In genomic region chr14:52565606-52566005, GRCm38 (mm10) we compare ENCODE assay signal across 31 mouse cellular contexts.
DNase-seq lines count a peak whose midpoint lies in the region; ATAC-seq and TF ChIP-seq lines count a peak whose summit lies in the region.
"Had no signal": no experiment of that assay in that cellular context is flagged by ENCODE, and none has a peak within 500 bp of the region (broad histone marks: within the 10 kb centered on the region; RNA-seq: fewer than 3 reads in every experiment).

No protein-coding gene starts in this region.

- no peaks in the 10 kb centered on the region for H3K36me3 ChIP-seq in CH12.LX (replicated peaks in 1 of 2; ENCODE audit: control insufficient read depth in 1 of 2, insufficient read depth in 1 of 2, low read length in 1 of 2)
- H3K36me3 ChIP-seq in forebrain, postnatal 0 days (ENCODE audit: insufficient read depth): no peaks in the 10 kb centered on the region
- H3K36me3 ChIP-seq: embryonic facial prominence, embryonic 10.5 days; embryonic facial prominence, embryonic 13.5 days; G1E; heart, embryonic 12.5 days; heart, embryonic 15.5 days; hindbrain, embryonic 12.5 days; hindbrain, embryonic 15.5 days; intestine, embryonic 15.5 days had no signal

- H3K4me3 ChIP-seq in CH12.LX (replicated peaks in 1 of 3; ENCODE audit: low read depth in 2 of 3, low read length in 2 of 3, poor library complexity in 1 of 3): no peak overlapping the region
- H3K4me3 ChIP-seq in forebrain, postnatal 0 days (ENCODE audit: low read depth, low read length): no peak overlapping the region
- H3K4me3 ChIP-seq: embryonic facial prominence, embryonic 10.5 days; embryonic facial prominence, embryonic 13.5 days; erythroblast, embryonic 14.5 days; forebrain, embryonic 13.5 days; gastrocnemius, adult 2 months; heart, embryonic 12.5 days; heart, embryonic 15.5 days; hindbrain, embryonic 12.5 days; hindbrain, embryonic 15.5 days; intestine, embryonic 15.5 days had no signal

- ATAC-seq in hematopoietic stem cell, adult 5-6 weeks (replicated peaks in 1 of 2; ENCODE audit: insufficient read depth in 1 of 2, low FRiP score in 2 of 2, low TSS enrichment in 1 of 2, low read depth in 1 of 2, poor library complexity in 2 of 2, severe bottlenecking in 2 of 2): peak; percentile 88 to 92
- no peak for ATAC-seq in forebrain, postnatal 0 days
- ATAC-seq: forebrain, embryonic 13.5 days; intestine, embryonic 15.5 days; Patski had no signal

- no peaks in the 10 kb centered on the region for H3K9me3 ChIP-seq in CH12.LX (replicated peaks; ENCODE audit: low read length)
- no peaks in the 10 kb centered on the region for H3K9me3 ChIP-seq in forebrain, postnatal 0 days (ENCODE audit: low read length)
- H3K9me3 ChIP-seq: embryonic facial prominence, embryonic 13.5 days; G1E; hindbrain, embryonic 15.5 days; intestine, embryonic 15.5 days had no signal

- TF ChIP-seq CTCF in CH12.LX (conservative IDR thresholded peaks at IDR 0.05 in 1 of 2, IDR thresholded peaks at IDR 0.05 in 1 of 2; ENCODE audit: low read depth in 2 of 2, low read length in 2 of 2): no peak
- TF ChIP-seq CTCF in forebrain, postnatal 0 days (IDR thresholded peaks at IDR 0.05; ENCODE audit: low read depth): no peak

- TF ChIP-seq EP300 in CH12.LX (IDR thresholded peaks at IDR 0.05; ENCODE audit: low read length): 0 out of 2 replicates have a peak, but pooled peaks have one; percentile 21

- WGBS in forebrain, postnatal 0 days: 64% methylated on average over 4 of the region's 4 CpGs

- DNase-seq in 416B (ENCODE audit: low read depth) (peak; percentile 53), CH12.LX (ENCODE audit: extremely low read depth) (peak; percentile 78)
- peak; percentile 5 to 10 for DNase-seq in natural killer cell, adult 2 months (ENCODE audit: low spot score in 2 of 2)
- no peak for DNase-seq in adrenal gland, adult 8-10 months
- no peak for DNase-seq in spleen, postnatal 4 days (ENCODE audit: low spot score in 2 of 2)
- DNase-seq in right cerebral cortex, postnatal 10 days (ENCODE audit: low spot score in 2 of 2): no peak
- no peak for DNase-seq in forebrain, postnatal 0 days
- DNase-seq: adrenal gland, postnatal 14 days; cerebellum, adult 11 months; cerebellum, adult 2 months; cerebellum, adult 9-11 months; cerebellum, postnatal 25 days; embryo, embryonic 11 days; gastrocnemius, adult 2 months; gastrocnemius, postnatal 14 days; heart, adult 18-20 months; heart, postnatal 10 days; heart, postnatal 36 days; kidney, adult 11 months had no signal

- no peak for TF ChIP-seq POLR2A in CH12.LX (IDR thresholded peaks at IDR 0.05; ENCODE audit: low read depth, low read length)

- dilution Hi-C loops in CH12.LX (cut with MboI; ENCODE audit: extremely low pct_ligation_motif_present, extremely low pct_unique_long_range_greater_than_20kb, low sequenced_read_pairs): no loop called here

- H3K4me2 ChIP-seq in CH12.LX (ENCODE audit: insufficient read depth, low read depth, poor library complexity, severe bottlenecking): no peak overlapping the region
- no peak overlapping the region for H3K4me2 ChIP-seq in forebrain, postnatal 0 days (ENCODE audit: low read depth)
- H3K4me2 ChIP-seq: embryonic facial prominence, embryonic 13.5 days; forebrain, embryonic 13.5 days; heart, embryonic 12.5 days; heart, embryonic 15.5 days; hindbrain, embryonic 12.5 days; hindbrain, embryonic 15.5 days; intestine, embryonic 15.5 days had no signal

- H3K27me3 ChIP-seq in CH12.LX (replicated peaks): no peaks in the 10 kb centered on the region
- H3K27me3 ChIP-seq in forebrain, postnatal 0 days (ENCODE audit: insufficient read depth, low read length): no peaks in the 10 kb centered on the region
- H3K27me3 ChIP-seq: embryonic facial prominence, embryonic 13.5 days; forebrain, embryonic 13.5 days; heart, embryonic 12.5 days; heart, embryonic 15.5 days; hindbrain, embryonic 12.5 days; hindbrain, embryonic 15.5 days; intestine, embryonic 15.5 days; Patski had no signal

- no peak overlapping the region for H3K27ac ChIP-seq in CH12.LX (ENCODE audit: insufficient read depth, low read depth)
- no peak overlapping the region for H3K27ac ChIP-seq in forebrain, postnatal 0 days (ENCODE audit: low read depth, low read length)
- H3K27ac ChIP-seq: embryonic facial prominence, embryonic 10.5 days; embryonic facial prominence, embryonic 13.5 days; forebrain, embryonic 13.5 days; gastrocnemius, adult 2 months; heart, embryonic 15.5 days; hindbrain, embryonic 12.5 days; hindbrain, embryonic 15.5 days; intestine, embryonic 15.5 days had no signal

- in situ Hi-C loops in CH12.LX (cut with MboI; ENCODE audit: low pct_ligation_motif_present, low pct_unique_long_range_greater_than_20kb, low sequenced_read_pairs): no loop called here

- H3K4me1 ChIP-seq in CH12.LX (ENCODE audit: control insufficient read depth in 1 of 2, insufficient read depth in 2 of 2): peaks cover 0 to 20% of the 10 kb centered on the region in 2 experiments; a peak in 2 of 4 replicates
- H3K4me1 ChIP-seq in forebrain, postnatal 0 days (ENCODE audit: insufficient read depth): no peaks in the 10 kb centered on the region
- H3K4me1 ChIP-seq: embryonic facial prominence, embryonic 10.5 days; embryonic facial prominence, embryonic 13.5 days; forebrain, embryonic 13.5 days; heart, embryonic 12.5 days; heart, embryonic 15.5 days; hindbrain, embryonic 12.5 days; hindbrain, embryonic 15.5 days; intestine, embryonic 15.5 days had no signal

- H3K9ac ChIP-seq in CH12.LX (ENCODE audit: insufficient read depth, low read depth): no peak overlapping the region
- no peak overlapping the region for H3K9ac ChIP-seq in forebrain, postnatal 0 days
- H3K9ac ChIP-seq: embryonic facial prominence, embryonic 13.5 days; forebrain, embryonic 13.5 days; heart, embryonic 12.5 days; heart, embryonic 15.5 days; hindbrain, embryonic 12.5 days; hindbrain, embryonic 15.5 days; intestine, embryonic 15.5 days had no signal

- H3K79me2 ChIP-seq in CH12.LX (replicated peaks; ENCODE audit: control insufficient read depth, extremely low read depth, insufficient read depth, poor library complexity, severe bottlenecking): no peaks in the 10 kb centered on the region

- no peak for TF ChIP-seq RAD21 in CH12.LX (IDR thresholded peaks at IDR 0.05; ENCODE audit: low read depth, low read length)

TF ChIP-seq in CH12.LX, 34 proteins besides CTCF, POLR2A, EP300 and RAD21:
- TF ChIP-seq ETS1 (conservative IDR thresholded peaks at IDR 0.05; ENCODE audit: low read depth, low read length) (no peak), HCFC1 (IDR thresholded peaks at IDR 0.05; ENCODE audit: low read depth, low read length) (no peak), ZNF384 (IDR thresholded peaks at IDR 0.05; ENCODE audit: low read depth, low read length) (no peak), BHLHE40 (IDR thresholded peaks at IDR 0.05; ENCODE audit: low read depth, low read length) (peak; percentile 24; the same call in 1 of the 2 replicates), USF2 (conservative IDR thresholded peaks at IDR 0.05; ENCODE audit: low read depth, low read length) (no peak), GABPA (IDR thresholded peaks at IDR 0.05; ENCODE audit: insufficient replicate concordance, low read depth, low read length) (no peak), SIN3A (IDR thresholded peaks at IDR 0.05; ENCODE audit: low read length) (peak; percentile 36; the same call in 1 of the 2 replicates)

Comparison
In these comparisons a context has a peak if more than half of its experiments do, and no peak if none do; other contexts are left out.
1. DNase-seq: peak in 416B (single experiment), CH12.LX (single experiment) and natural killer cell, adult 2 months (2 of 2); none in adrenal gland, adult 8-10 months (single experiment), spleen, postnatal 4 days (0 of 2), right cerebral cortex, postnatal 10 days (0 of 2) and forebrain, postnatal 0 days (single experiment).